Mouse (Mus musculus) cerebellum, adult 8-10 months (tissue): ENCODE measurements around the gene Snca.

Experiments used
- DNase-seq: peaks from one replicate; pipeline ENCODE4 v3.0.0; 2022

The Snca gene

GRCm38 (mm10) chr6:60829282-60829891, at the start of gene Snca:
Snca (minus strand) TSS chr6:60829855.
- peak; percentile 19 for DNase-seq

GRCm38 (mm10) chr6:60870126-60870525, 40.5 kb upstream of the Snca start:
- no peak for DNase-seq

GRCm38 (mm10) chr6:60856599-60856998, 26.9 kb upstream of the Snca start:
- DNase-seq = no peak

DNA sequence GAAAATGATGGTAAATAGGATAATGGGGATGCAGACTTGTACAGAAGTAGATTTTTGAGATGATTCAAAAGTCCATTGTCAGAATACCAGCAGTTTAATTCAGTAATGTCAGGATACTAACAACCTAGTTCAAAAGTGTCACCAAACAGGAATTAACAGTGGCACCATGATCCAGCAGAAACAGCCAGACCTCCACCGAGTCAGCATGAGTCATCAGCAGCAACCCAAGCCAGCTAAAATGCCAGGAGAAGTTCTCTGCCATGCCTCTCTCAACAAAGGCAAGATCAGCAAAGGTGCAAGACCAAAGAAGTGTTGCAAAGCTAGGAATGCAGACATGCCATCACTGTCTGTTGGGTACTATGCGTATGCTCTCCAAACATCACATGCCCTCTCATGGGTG, 22.0 kb upstream of the Snca start:
- no peak for DNase-seq

DNA sequence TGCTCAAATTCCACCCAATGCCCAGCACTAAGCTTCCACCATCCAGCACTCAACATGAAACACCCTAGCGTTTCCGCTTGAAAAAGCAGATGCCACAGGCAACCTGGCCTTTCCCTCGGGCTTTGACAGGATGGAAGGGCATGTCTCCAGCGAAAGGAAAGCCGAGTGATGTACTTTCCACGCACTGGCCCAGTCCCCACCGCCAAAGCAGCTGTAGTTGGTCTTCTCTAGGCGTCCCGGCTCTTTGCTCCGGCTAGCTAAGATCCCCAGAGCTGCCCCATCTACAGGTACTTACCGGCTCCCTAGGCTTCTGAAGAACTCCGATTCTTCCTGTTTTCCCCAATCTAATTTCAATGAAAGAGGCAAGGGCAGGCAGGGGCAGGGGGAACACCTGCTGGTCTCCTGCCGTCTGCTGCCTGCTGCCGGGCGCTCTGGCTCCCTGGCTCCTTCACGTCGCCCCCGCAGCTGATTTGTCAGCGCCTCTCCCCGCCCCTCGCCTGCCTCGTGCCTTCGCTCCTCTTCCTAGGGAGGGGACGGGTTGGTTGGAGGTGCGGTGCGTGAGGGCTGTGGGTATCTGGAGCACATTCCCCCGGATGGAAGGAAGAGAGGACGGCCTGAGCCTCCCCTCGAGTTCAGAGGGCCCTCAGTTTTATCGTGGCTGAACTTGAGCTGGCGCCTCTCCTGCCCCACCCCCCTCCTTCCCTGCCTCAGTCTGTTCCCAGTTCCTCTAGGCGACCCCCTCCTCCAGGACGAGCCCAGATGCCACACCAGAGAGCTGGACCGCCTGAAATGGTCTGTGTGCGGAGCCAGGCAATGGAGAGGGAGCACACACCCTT, 1.0 kb downstream of the Snca start:
- peak; percentile 63 for DNase-seq

GRCm38 (mm10) chr6:60828047-60828428, 1.6 kb downstream of the Snca start:
- DNase-seq = no peak

DNA sequence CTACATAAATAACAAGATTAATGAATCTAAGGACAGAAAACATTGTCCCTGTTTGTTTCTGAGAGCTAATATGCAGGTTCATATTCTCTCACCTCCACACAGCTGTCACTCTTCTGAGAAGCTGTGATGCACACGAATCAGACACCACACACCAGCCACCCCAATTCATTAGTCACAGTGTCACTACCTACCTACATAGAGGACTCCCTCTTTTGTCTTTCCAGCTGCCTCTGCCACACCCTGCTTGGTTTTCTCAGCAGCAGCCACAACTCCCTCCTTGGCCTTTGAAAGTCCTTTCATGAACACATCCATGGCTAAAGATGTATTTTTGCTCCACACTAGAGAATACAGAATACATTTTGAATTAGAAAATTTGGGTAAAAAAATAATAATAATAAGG, 2.4 kb downstream of the Snca start:
- no peak for DNase-seq

DNA sequence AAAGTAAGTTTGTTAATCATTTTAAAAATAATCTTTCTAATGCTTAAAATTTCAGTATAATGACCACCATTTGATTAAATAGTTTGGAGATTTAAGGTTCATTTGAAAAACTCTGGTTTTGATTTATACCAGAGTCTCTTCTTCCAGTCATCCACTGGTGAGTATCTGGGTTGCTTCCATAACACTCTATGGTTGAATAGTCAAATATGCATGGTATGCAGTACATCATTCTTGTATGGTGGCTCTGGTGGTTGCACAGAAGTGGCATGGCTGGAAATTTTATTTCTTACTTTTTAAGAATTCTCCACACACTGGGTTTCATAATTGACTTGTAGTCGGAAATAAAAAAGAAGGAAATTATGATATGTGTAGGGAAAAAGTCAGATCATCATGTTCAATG, 10.4 kb downstream of the Snca start:
- DNase-seq = no peak

DNA sequence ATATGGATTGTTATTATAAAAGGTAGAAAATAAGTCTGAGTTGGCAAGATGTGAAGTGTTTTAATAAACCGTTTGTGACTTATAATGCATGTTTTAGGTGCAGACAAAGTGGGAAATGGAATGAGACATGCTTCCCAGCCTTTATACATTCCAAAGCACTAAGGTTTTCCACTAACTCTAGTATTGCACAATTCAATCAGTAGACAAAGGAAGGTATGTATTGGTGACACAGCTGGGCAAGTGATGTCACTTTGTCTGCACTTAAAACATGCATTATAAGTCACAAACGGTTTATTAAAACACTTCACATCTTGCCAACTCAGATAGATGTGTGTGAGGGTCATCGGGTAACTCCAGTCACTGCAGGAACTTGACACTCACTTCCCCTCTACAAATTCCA, 16.1 kb downstream of the Snca start:
- no peak for DNase-seq

DNA sequence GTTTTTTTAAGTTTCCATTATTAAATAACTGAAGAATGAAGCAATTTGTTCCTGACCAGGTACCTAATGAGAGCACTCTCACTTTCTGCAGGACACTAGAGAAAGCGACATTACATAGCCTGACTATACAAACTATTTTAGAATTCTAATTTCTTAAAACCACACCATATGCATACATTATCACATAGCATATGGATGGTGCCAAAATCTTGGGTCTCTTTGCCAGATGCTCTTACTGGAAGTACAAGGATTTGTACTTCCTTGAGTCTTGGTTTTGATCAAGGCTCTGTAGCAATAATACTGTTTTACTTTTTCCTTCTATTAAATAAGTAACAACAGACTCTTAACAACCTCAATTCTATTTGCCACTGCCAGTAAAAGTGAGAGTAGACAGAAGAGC, 31.4 kb downstream of the Snca start:
- DNase-seq = no peak

- DNase-seq = peak; percentile 18
Measured at GRCm38 (mm10) chr6:60793659-60794365, 35.8 kb downstream of the Snca start.

GRCm38 (mm10) chr6:60786955-60787354, 42.7 kb downstream of the Snca start:
- DNase-seq = no peak

- DNase-seq = peak; percentile 20
Measured at GRCm38 (mm10) chr6:60771899-60772298, 57.8 kb downstream of the Snca start.

- DNase-seq = no peak
Measured at GRCm38 (mm10) chr6:60765696-60766095, 64.0 kb downstream of the Snca start.

- DNase-seq = no peak
Measured at GRCm38 (mm10) chr6:60762864-60763263, 66.8 kb downstream of the Snca start.

GRCm38 (mm10) chr6:60761710-60762109, 67.9 kb downstream of the Snca start:
- no peak for DNase-seq

DNA sequence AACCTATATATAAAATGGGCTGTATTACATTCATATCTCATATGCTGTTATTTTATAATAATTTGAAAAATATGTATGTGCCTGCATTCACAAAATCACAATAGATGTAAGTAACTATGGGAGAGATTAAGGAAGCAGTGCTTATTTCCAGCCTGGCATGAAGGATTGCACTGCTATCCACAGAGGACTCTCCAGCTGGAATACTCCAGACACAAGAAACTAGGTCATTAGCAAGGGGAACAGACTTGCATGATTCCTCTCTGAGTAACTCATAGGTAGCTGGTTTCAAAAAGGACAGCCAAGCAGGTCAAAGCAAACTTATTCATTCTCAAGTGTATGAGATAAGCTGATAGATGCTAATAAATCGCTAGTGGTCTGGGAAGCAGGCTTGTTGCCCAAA, 74.7 kb downstream of the Snca start:
- no peak for DNase-seq

DNA sequence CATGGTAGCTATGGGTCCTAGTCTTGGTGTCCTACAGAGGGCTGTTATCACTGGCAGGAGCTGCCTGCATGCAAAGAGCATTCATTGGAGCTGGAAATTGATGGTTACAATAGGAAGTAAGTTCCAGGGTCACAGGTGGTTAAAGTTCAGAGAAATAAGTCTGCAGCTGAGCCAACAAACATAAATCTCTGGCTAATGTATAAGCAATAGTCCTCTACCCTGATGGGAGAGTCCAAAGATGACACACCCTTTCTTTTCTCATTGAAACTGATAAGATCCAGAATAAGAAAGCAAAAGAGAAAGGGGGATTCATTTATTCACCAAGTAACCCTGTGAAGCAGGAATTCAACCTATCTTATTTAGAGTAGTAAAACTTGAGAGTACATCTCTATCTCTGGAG, 83.7 kb downstream of the Snca start:
- no peak for DNase-seq

DNA sequence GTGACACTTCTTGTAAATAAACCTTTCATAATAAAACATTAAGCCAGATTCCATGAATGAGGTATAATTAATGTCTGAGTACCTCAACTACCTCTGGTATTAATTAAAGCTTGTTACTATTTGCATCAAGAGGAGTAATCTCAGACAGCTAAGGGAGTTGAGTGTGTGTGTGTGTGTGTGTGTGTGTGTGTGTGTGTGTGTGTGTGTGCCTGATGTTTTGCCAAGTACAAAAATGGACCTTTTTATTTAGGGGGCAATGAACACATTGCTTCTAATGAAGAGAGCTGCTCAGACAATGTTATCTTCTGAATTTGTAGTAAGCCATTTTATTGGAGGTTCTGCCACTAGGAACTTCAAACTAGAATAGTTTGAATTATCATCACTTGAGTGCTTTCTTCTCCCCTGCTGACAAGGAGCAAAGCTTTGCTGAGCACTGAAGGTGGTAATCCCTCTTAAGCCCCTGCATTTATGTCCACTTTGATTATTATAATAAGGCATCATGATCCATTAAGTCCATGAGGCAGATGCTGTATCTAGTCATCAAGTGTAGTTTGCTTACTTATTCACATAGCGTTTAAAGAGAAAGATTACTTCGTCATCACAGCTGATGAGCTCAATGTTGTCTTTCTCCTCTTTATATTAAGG, 88.1 kb downstream of the Snca start:
- DNase-seq = no peak

GRCm38 (mm10) chr6:60739776-60740175, 89.9 kb downstream of the Snca start:
- DNase-seq = no peak

DNA sequence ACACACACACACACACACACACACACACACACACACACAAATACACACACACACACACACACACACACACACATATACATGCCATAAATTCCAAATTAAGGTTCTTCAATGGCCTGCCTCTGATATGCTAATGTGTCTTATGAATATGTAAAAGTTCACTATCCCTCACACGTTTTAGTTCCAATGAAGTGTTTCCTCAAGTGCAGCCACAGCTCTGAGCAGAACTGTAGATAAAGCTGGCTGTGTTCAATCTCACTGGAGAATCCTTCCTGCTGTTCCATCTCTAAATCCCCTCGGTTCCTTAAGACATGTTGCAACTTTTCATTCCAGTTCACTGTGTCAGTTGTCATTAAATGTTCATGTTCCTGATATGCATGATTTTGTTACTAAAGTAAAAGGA, 98.5 kb downstream of the Snca start:
- no peak for DNase-seq

- DNase-seq = no peak
Measured at GRCm38 (mm10) chr6:60724110-60724829, 105.4 kb downstream of the Snca start.

DNA sequence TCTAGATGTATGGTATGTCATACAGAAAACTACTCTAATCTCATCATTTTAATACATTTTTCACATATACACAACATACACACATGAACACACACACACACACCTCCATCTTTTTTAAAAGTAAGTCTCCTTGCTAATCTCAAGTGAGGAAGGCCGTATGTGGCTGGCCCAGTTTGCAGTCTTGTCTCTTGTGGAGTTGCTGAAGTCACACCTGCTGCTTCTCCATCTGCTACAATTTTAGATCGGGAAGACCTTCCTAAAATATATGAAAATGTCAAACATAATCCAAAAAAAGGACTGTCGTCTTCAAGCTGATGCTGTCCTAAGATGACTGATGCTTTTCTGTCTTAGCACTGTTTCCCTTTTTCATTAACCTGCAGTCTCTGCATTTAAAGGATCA, 112.1 kb downstream of the Snca start:
- DNase-seq = peak; percentile 23
